Mouse (Mus musculus) kidney, embryonic 15.5 days (tissue): Measurements from ENCODE around the gene Ascc1. TPM values are rescaled to one million over a fixed set of nuclear protein-coding genes. Genes with fewer than 3 reads are reported as not detected.
"Not testable (repeated sequence)": the region's sequence is repeated elsewhere in the genome, so short reads cannot be mapped to it uniquely, and the experiment has no call there.

ENCODE experiments used
- ATAC-seq: fragments of 200-750 bp; cut with Nextera tagmentation; replicated peaks from 2 replicates; pipeline ENCODE4 v1.8.0; 2017; ENCODE audit warnings: moderate TSS enrichment; ENCODE audit not compliant: low FRiP score
- H3K27ac ChIP-seq: fragments of 300-500 bp; sonication (generic); 2 replicates; pipeline ENCODE4 v1.5.1; 2015; ENCODE audit warnings: mild to moderate bottlenecking, inconsistent platforms
- H3K27me3 ChIP-seq: fragments of 300-500 bp; sonication (generic); 2 replicates; pipeline ENCODE4 v1.6.1; 2015; ENCODE audit warnings: inconsistent platforms
- H3K36me3 ChIP-seq: fragments of 300-500 bp; sonication (generic); 2 replicates; pipeline ENCODE4 v1.6.1; 2015; ENCODE audit warnings: inconsistent platforms
- H3K4me1 ChIP-seq: fragments of 300-500 bp; sonication (generic); 2 replicates; pipeline ENCODE4 v1.6.1; 2015; ENCODE audit warnings: inconsistent platforms
- H3K4me2 ChIP-seq: fragments of 300-500 bp; sonication (generic); 2 replicates; pipeline ENCODE4 v1.6.1; 2015; ENCODE audit warnings: moderate library complexity, mild to moderate bottlenecking, inconsistent platforms
- H3K4me3 ChIP-seq: fragments of 300-500 bp; sonication (generic); replicated peaks from 2 replicates; pipeline ENCODE4 v1.5.1; 2015; ENCODE audit warnings: mild to moderate bottlenecking, inconsistent platforms
- H3K9ac ChIP-seq: fragments of 300-500 bp; sonication (generic); 2 replicates; pipeline ENCODE4 v1.6.1; 2015; ENCODE audit warnings: mild to moderate bottlenecking, inconsistent platforms
- H3K9me3 ChIP-seq: fragments of 300-500 bp; sonication (generic); replicated peaks from 2 replicates; pipeline ENCODE4 v1.6.1; 2016; ENCODE audit warnings: inconsistent platforms
- WGBS: fragments of 180-500 bp; shearing (Covaris S2); methylation state at CpG from one replicate; pipeline ENCODE4 v1.1.7; 2015; ENCODE audit warnings: mixed read lengths; 5-methylcytosine and 5-hydroxymethylcytosine counted together
- polyA plus RNA-seq: library from polyadenylated mRNA; unstranded; fragments of >200 nt; fragmentation: Nextera tagmentation; extraction: Ambion mirVana; gene quantifications from 2 replicates; pipeline ENCODE4 v1.2.1, GENCODE M21; 2015

The Ascc1 gene
- polyA plus RNA-seq, 1 experiment from 2014 or later: 50.6 TPM

GRCm38 (mm10) chr10:60130504-60130903 lies 127.9 kb downstream of the Ascc1 start:
- 86% methylated on average over 4 of the region's 4 CpGs for WGBS

GRCm38 (mm10) chr10:60133501-60133900 lies 130.9 kb downstream of the Ascc1 start:
- peaks cover 11% of the 10 kb centered on the region for H3K4me1 ChIP-seq
- ATAC-seq: no peak; the same call in 1 of the 2 replicates
- no peaks in the 10 kb centered on the region for H3K27me3 ChIP-seq
- H3K4me3 ChIP-seq: no peak overlapping the region
- peaks cover 24% of the 10 kb centered on the region for H3K36me3 ChIP-seq
- H3K9ac ChIP-seq: no peak overlapping the region
- 21% methylated on average over 6 of the region's 6 CpGs for WGBS
- no peaks in the 10 kb centered on the region for H3K9me3 ChIP-seq
- H3K4me2 ChIP-seq: no peak overlapping the region
- 0 out of 2 replicates have a peak overlapping the region, but pooled peaks have one; percentile 27 for H3K27ac ChIP-seq

More at GRCm38 (mm10) chr10:60130504-60130903, 127.9 kb downstream of the Ascc1 start:
- Histone ChIP-seq H3K27me3 (no peaks in the 10 kb centered on the region), H3K4me1 (peaks cover 15% of the 10 kb centered on the region), H3K27ac (no peak overlapping the region), H3K9ac (no peak overlapping the region), H3K4me2 (no peak overlapping the region), H3K9me3 (no peaks in the 10 kb centered on the region), H3K36me3 (peaks cover 33% of the 10 kb centered on the region), H3K4me3 (no peak overlapping the region)
- ATAC-seq: no peak

GRCm38 (mm10) chr10:60134201-60134600 lies 131.6 kb downstream of the Ascc1 start:
- Histone ChIP-seq H3K4me2 (no peak overlapping the region), H3K4me3 (no peak overlapping the region), H3K27me3 (no peaks in the 10 kb centered on the region), H3K9ac (no peak overlapping the region), H3K27ac (no peak overlapping the region), H3K36me3 (peaks cover 24% of the 10 kb centered on the region), H3K9me3 (no peaks in the 10 kb centered on the region), H3K4me1 (peaks cover 11% of the 10 kb centered on the region)
- ATAC-seq: no peak
- WGBS: 61% methylated on average over 9 of the region's 9 CpGs

- H3K27ac ChIP-seq, H3K27me3 ChIP-seq, H3K9ac ChIP-seq, H3K4me3 ChIP-seq, H3K4me2 ChIP-seq, H3K9me3 ChIP-seq, H3K36me3 ChIP-seq, ATAC-seq: not testable (repeated sequence)
- WGBS: 74% methylated on average over 1 of the region's 1 CpGs
- H3K4me1 ChIP-seq: peaks cover 11% of the 10 kb centered on the region
Observed at GRCm38 (mm10) chr10:60136010-60136409, 133.4 kb downstream of the Ascc1 start.

GRCm38 (mm10) chr10:60136935-60137334 lies 134.3 kb downstream of the Ascc1 start:
- no peaks in the 10 kb centered on the region for H3K36me3 ChIP-seq
- no peak overlapping the region for H3K9ac ChIP-seq
- H3K27me3 ChIP-seq: no peaks in the 10 kb centered on the region
- peaks cover 11% of the 10 kb centered on the region for H3K4me1 ChIP-seq
- H3K4me2 ChIP-seq: no peak overlapping the region
- no peak for ATAC-seq
- no peak overlapping the region for H3K27ac ChIP-seq
- 69% methylated on average over 7 of the region's 7 CpGs for WGBS
- H3K4me3 ChIP-seq: no peak overlapping the region
- no peaks in the 10 kb centered on the region for H3K9me3 ChIP-seq

- Histone ChIP-seq H3K27me3 (no peaks in the 10 kb centered on the region), H3K9me3 (no peaks in the 10 kb centered on the region), H3K4me3 (no peak overlapping the region), H3K4me2 (no peak overlapping the region), H3K9ac (no peak overlapping the region), H3K36me3 (no peaks in the 10 kb centered on the region), H3K27ac (no peak overlapping the region), H3K4me1 (peaks cover 8% of the 10 kb centered on the region)
- no peak for ATAC-seq
- WGBS: 76% methylated on average over 5 of the region's 5 CpGs
Observed at GRCm38 (mm10) chr10:60138680-60139079, 136.1 kb downstream of the Ascc1 start.

- Histone ChIP-seq H3K4me3 (no peak overlapping the region), H3K4me2 (no peak overlapping the region), H3K27me3 (no peaks in the 10 kb centered on the region), H3K36me3 (no peaks in the 10 kb centered on the region), H3K4me1 (0 out of 2 replicates have a peak, but pooled peaks cover 3% of the 10 kb centered on the region), H3K27ac (no peak overlapping the region), H3K9ac (no peak overlapping the region), H3K9me3 (no peaks in the 10 kb centered on the region)
- WGBS: 87% methylated on average over 4 of the region's 4 CpGs
- no peak for ATAC-seq
Observed at GRCm38 (mm10) chr10:60140751-60141150, 138.1 kb downstream of the Ascc1 start.

- Histone ChIP-seq H3K36me3 (no peaks in the 10 kb centered on the region), H3K27ac (no peak overlapping the region), H3K4me1 (0 out of 2 replicates have a peak, but pooled peaks cover 3% of the 10 kb centered on the region), H3K4me3 (no peak overlapping the region), H3K4me2 (no peak overlapping the region), H3K9ac (no peak overlapping the region), H3K27me3 (no peaks in the 10 kb centered on the region), H3K9me3 (no peaks in the 10 kb centered on the region)
- no peak for ATAC-seq
- WGBS: 88% methylated on average over 3 of the region's 3 CpGs
Observed at GRCm38 (mm10) chr10:60141656-60142160, 139.1 kb downstream of the Ascc1 start.

GRCm38 (mm10) chr10:60147510-60148047 lies 145.0 kb downstream of the Ascc1 start:
- H3K4me2 ChIP-seq, H3K27me3 ChIP-seq, H3K9ac ChIP-seq, H3K4me1 ChIP-seq, H3K27ac ChIP-seq, H3K9me3 ChIP-seq, H3K36me3 ChIP-seq, ATAC-seq, H3K4me3 ChIP-seq: not testable (repeated sequence)
- 73% methylated on average over 10 of the region's 10 CpGs for WGBS

- Histone ChIP-seq H3K27me3 (no peaks in the 10 kb centered on the region), H3K4me2 (no peak overlapping the region), H3K27ac (no peak overlapping the region), H3K36me3 (no peaks in the 10 kb centered on the region), H3K4me3 (no peak overlapping the region), H3K9ac (no peak overlapping the region), H3K9me3 (no peaks in the 10 kb centered on the region), H3K4me1 (no peaks in the 10 kb centered on the region)
- 2% methylated on average over 5 of the region's 5 CpGs for WGBS
- ATAC-seq: 0 out of 2 replicates have a peak, but pooled peaks have one; percentile 33
Observed at GRCm38 (mm10) chr10:60148087-60148486, 145.5 kb downstream of the Ascc1 start.
